Mouse (Mus musculus) R1 (cell line): ENCODE results near the gene Efna3.

ENCODE experiments used
- DNase-seq: peaks from one replicate; pipeline ENCODE4 v3.0.0-alpha.2; 2018; ENCODE audit warnings: low read depth, low spot score

The Efna3 gene

GRCm38 (mm10) chr3:89315930-89316831 lies 6.6 kb downstream of the Efna3 start:
- peak; percentile 83 for DNase-seq

- DNase-seq = peak; percentile 92
Observed at GRCm38 (mm10) chr3:89315195-89315929, 7.4 kb downstream of the Efna3 start.

GRCm38 (mm10) chr3:89314791-89315190 lies 8.0 kb downstream of the Efna3 start:
- peak; percentile 60 for DNase-seq

- DNase-seq = no peak
Observed at GRCm38 (mm10) chr3:89314340-89314739, 8.4 kb downstream of the Efna3 start.

- peak; percentile 86 for DNase-seq
Observed at GRCm38 (mm10) chr3:89308089-89308488, 14.7 kb downstream of the Efna3 start.

GRCm38 (mm10) chr3:89305551-89306325 lies 17.0 kb downstream of the Efna3 start:
- no peak for DNase-seq

GRCm38 (mm10) chr3:89305105-89305504 lies 17.7 kb downstream of the Efna3 start:
- DNase-seq = no peak

GRCm38 (mm10) chr3:89304440-89304839 lies 18.3 kb downstream of the Efna3 start:
- no peak for DNase-seq

GRCm38 (mm10) chr3:89300514-89300913 lies 22.3 kb downstream of the Efna3 start:
- DNase-seq = no peak

GRCm38 (mm10) chr3:89300071-89300470 lies 22.7 kb downstream of the Efna3 start:
- no peak for DNase-seq

- peak; percentile 69 for DNase-seq
Observed at GRCm38 (mm10) chr3:89299499-89299898, 23.3 kb downstream of the Efna3 start.

- DNase-seq = peak; percentile 17
Observed at GRCm38 (mm10) chr3:89298908-89299307, 23.9 kb downstream of the Efna3 start.

- DNase-seq = no peak
Observed at GRCm38 (mm10) chr3:89296761-89297396, 25.9 kb downstream of the Efna3 start.

GRCm38 (mm10) chr3:89295685-89296230 lies 27.0 kb downstream of the Efna3 start:
- no peak for DNase-seq

GRCm38 (mm10) chr3:89294195-89294594 lies 28.6 kb downstream of the Efna3 start:
- no peak for DNase-seq

- no peak for DNase-seq
Observed at GRCm38 (mm10) chr3:89293247-89293918, 29.4 kb downstream of the Efna3 start.

GRCm38 (mm10) chr3:89292303-89292702 lies 30.5 kb downstream of the Efna3 start:
- no peak for DNase-seq

GRCm38 (mm10) chr3:89291874-89292273 lies 30.9 kb downstream of the Efna3 start:
- no peak for DNase-seq

GRCm38 (mm10) chr3:89288503-89288928 lies 34.2 kb downstream of the Efna3 start:
- no peak for DNase-seq

- no peak for DNase-seq
Observed at GRCm38 (mm10) chr3:89287286-89287685, 35.5 kb downstream of the Efna3 start.
